Comparison of ENCODE assay signal across 7 mouse cellular contexts in the genomic region with DNA sequence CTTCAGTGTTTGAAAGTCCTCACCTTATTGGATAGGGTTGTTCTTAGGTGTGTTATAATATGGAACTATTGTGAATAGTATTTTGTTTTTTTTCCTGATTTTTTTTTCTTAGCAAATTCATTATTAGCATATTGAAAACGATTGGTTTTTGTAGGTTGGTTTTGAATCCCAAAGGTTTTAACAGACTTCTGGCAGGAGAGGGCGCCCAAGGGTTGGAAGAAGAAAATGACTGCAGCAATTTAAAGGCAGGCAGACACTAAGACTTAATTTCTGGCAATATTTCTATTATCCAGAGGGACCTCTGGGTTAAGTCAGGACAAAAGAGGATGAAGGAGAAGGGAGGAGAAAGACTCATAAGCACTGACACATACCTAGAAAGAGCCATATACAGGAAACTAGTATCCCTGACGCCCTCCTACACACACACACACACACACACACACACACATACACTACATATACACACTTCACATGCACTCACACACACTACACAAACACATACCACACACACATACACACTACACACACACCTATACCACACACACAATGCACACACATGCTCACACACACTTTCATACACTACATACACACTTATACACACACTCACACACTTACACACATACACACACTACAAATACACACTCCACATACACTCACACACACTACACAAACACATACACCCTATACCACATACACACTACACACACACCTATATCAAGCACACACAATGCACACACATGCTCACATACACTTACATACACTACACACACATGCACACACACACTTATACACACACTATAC. TPM values are rescaled to one million over a fixed set of nuclear protein-coding genes. Genes with fewer than 3 reads are reported as not detected.
DNase-seq lines count a peak whose midpoint lies in the region; ATAC-seq lines count a peak whose summit lies in the region.

No protein-coding gene starts in this region.

- no peak overlapping the region for H3K9ac ChIP-seq in forebrain, embryonic 16.5 days (replicated peaks; ENCODE audit: low read depth, low read length)
- no peak overlapping the region for H3K9ac ChIP-seq in hindbrain, embryonic 13.5 days

- H3K4me1 ChIP-seq in forebrain, embryonic 16.5 days (replicated peaks; ENCODE audit: control insufficient read depth, insufficient read depth, low read length): peaks cover 5% of the 10 kb centered on the region; the same call in 1 of the 2 replicates
- no peaks in the 10 kb centered on the region for H3K4me1 ChIP-seq in hindbrain, embryonic 13.5 days (replicated peaks)

- no peaks in the 10 kb centered on the region for H3K36me3 ChIP-seq in forebrain, embryonic 16.5 days (ENCODE audit: control insufficient read depth, insufficient read depth)
- H3K36me3 ChIP-seq in hindbrain, embryonic 13.5 days: no peaks in the 10 kb centered on the region

- peak; percentile 39 for DNase-seq in Muller cell, postnatal 12 days (ENCODE audit: inconsistent ontology term)
- peak; percentile 79 to 85 for DNase-seq in layer of hippocampus, postnatal 14 days (ENCODE audit: low spot score in 2 of 2)
- DNase-seq in lung, postnatal 14 days: peak; percentile 84
- peak; percentile 76 to 89 for DNase-seq in right cerebral cortex, postnatal 10 days (ENCODE audit: low spot score in 2 of 2)

- no peaks in the 10 kb centered on the region for H3K9me3 ChIP-seq in forebrain, embryonic 16.5 days (ENCODE audit: control insufficient read depth, low read length)
- H3K9me3 ChIP-seq in hindbrain, embryonic 13.5 days: no peaks in the 10 kb centered on the region

- no peak overlapping the region for H3K4me2 ChIP-seq in forebrain, embryonic 16.5 days (ENCODE audit: low read length)
- no peak overlapping the region for H3K4me2 ChIP-seq in hindbrain, embryonic 13.5 days

- WGBS in forebrain, embryonic 16.5 days: 32% methylated on average over 3 of the region's 3 CpGs
- WGBS in hindbrain, embryonic 13.5 days: 34% methylated on average over 3 of the region's 3 CpGs

- no peaks in the 10 kb centered on the region for H3K27me3 ChIP-seq in forebrain, embryonic 16.5 days (replicated peaks; ENCODE audit: control insufficient read depth, insufficient read depth, low read length)
- no peaks in the 10 kb centered on the region for H3K27me3 ChIP-seq in hindbrain, embryonic 13.5 days

- ATAC-seq in cerebellum, adult (ENCODE audit: insufficient number of reproducible peaks, low FRiP score, low TSS enrichment): peak; percentile 41
- peak; percentile 68 for ATAC-seq in forebrain, embryonic 16.5 days
- ATAC-seq in hindbrain, embryonic 13.5 days (ENCODE audit: low FRiP score): peak; percentile 66

- H3K27ac ChIP-seq in forebrain, embryonic 16.5 days (ENCODE audit: low read length): no peak overlapping the region
- H3K27ac ChIP-seq in hindbrain, embryonic 13.5 days: no peak overlapping the region

- H3K4me3 ChIP-seq in forebrain, embryonic 16.5 days (replicated peaks; ENCODE audit: low read length): no peak overlapping the region
- H3K4me3 ChIP-seq in hindbrain, embryonic 13.5 days: no peak overlapping the region

RNA-seq across cellular contexts. Expression of gene Hsd11b1, which starts 8.2 kb away (rescaled TPM):
- 0.42 and 1.1 TPM in 2 replicates for polyA plus RNA-seq in forebrain, embryonic 16.5 days (2015; fragmentation: Nextera tagmentation; extraction: Ambion mirVana)
- polyA plus RNA-seq in hindbrain, embryonic 13.5 days (2015; fragmentation: Nextera tagmentation; extraction: Ambion mirVana): not detected in 2 replicates
- total RNA-seq in layer of hippocampus, postnatal 14 days (2021): 10 to 100 TPM; 43.1 to 45.9 TPM

RNA-seq across cellular contexts. Expression of gene G0s2, which starts 17.3 kb away (rescaled TPM):
- 3.6 TPM in 2 replicates for polyA plus RNA-seq in forebrain, embryonic 16.5 days (2015; fragmentation: Nextera tagmentation; extraction: Ambion mirVana)
- 6.2 and 6.5 TPM in 2 replicates for polyA plus RNA-seq in hindbrain, embryonic 13.5 days (2015; fragmentation: Nextera tagmentation; extraction: Ambion mirVana)
- 10 to 100 TPM in 1 of 2 experiments, 1 to 10 TPM in 1; 9.3 to 12.1 TPM for total RNA-seq in layer of hippocampus, postnatal 14 days (2021)

RNA-seq across cellular contexts. Expression of gene Lamb3, which starts 48.2 kb away (rescaled TPM):
- 0.32 and 0.58 TPM in 2 replicates for polyA plus RNA-seq in forebrain, embryonic 16.5 days (2015; fragmentation: Nextera tagmentation; extraction: Ambion mirVana)
- 0.18 and 0.73 TPM in 2 replicates for polyA plus RNA-seq in hindbrain, embryonic 13.5 days (2015; fragmentation: Nextera tagmentation; extraction: Ambion mirVana)
- 1 to 10 TPM in 1 of 2 experiments, under 1 TPM in 1; 0.94 to 1.6 TPM for total RNA-seq in layer of hippocampus, postnatal 14 days (2021)

RNA-seq across cellular contexts. Expression of gene Traf3ip3, which starts 54.2 kb away (rescaled TPM):
- polyA plus RNA-seq in forebrain, embryonic 16.5 days (2015; fragmentation: Nextera tagmentation; extraction: Ambion mirVana): 0.51 and 1.2 TPM in 2 replicates
- 2.1 and 2.8 TPM in 2 replicates for polyA plus RNA-seq in hindbrain, embryonic 13.5 days (2015; fragmentation: Nextera tagmentation; extraction: Ambion mirVana)
- total RNA-seq in layer of hippocampus, postnatal 14 days (2021): 1 to 10 TPM; 2.1 to 3.6 TPM
